Comparison of ENCODE assay signal across 16 mouse cellular contexts in the genomic region with DNA sequence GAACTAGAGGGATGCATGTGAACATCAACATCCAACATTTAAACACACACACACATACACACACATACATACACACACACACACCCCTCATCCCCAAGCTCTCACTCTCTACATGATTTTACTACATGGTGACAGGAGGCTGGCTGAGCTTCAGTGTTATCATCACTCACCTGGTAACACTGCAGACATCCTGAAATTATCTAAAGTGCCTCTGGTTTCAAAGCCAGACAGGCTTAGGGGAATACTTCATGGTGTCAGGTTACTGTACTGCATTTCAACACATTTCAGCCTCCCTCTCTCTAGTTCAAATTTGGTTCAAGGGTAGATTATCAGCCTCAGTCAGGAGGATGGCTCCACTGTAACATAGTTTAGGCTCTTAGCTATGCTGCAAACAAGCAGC. TPM values are rescaled to one million over a fixed set of nuclear protein-coding genes. Genes with fewer than 3 reads are reported as not detected.
A peak's percentile ranks its signal among the peaks of the same experiment; 100 is the strongest.
DNase-seq lines count a peak whose midpoint lies in the region; ATAC-seq lines count a peak whose summit lies in the region.
"Had no signal": no experiment of that assay in that cellular context is flagged by ENCODE, and none has a peak within 500 bp of the region (broad histone marks: within the 10 kb centered on the region; RNA-seq: fewer than 3 reads in every experiment).

No protein-coding gene starts in this region.

- no peaks in the 10 kb centered on the region for H3K9me3 ChIP-seq in megakaryocyte, embryonic 14.5 days
- no peaks in the 10 kb centered on the region for H3K9me3 ChIP-seq in heart, embryonic 16.5 days (replicated peaks; ENCODE audit: control insufficient read depth, low read length)
- H3K9me3 ChIP-seq: embryonic facial prominence, embryonic 15.5 days had no signal

- ATAC-seq in megakaryocyte, adult 5-6 weeks (ENCODE audit: poor library complexity, severe bottlenecking), result no peak
- peak; percentile 64 for ATAC-seq in heart, embryonic 16.5 days (replicated peaks; ENCODE audit: extremely low read depth, insufficient read depth, low FRiP score)
- ATAC-seq: forebrain, embryonic 14.5 days had no signal

- peaks cover 81% of the 10 kb centered on the region for H3K4me1 ChIP-seq in megakaryocyte, embryonic 14.5 days
- H3K4me1 ChIP-seq in heart, embryonic 16.5 days (ENCODE audit: control insufficient read depth, insufficient read depth, low read length), result peaks cover 31% of the 10 kb centered on the region

- H3K9ac ChIP-seq in heart, embryonic 16.5 days (ENCODE audit: low read length), result no peak overlapping the region
- H3K9ac ChIP-seq: embryonic facial prominence, embryonic 15.5 days; hindbrain, embryonic 14.5 days had no signal

- DNase-seq in forelimb bud, embryonic 11.5 days (ENCODE audit: low read depth, low spot score), result peak; percentile 17
- peak; percentile 5 for DNase-seq in yolk sac, embryonic 10.5 days (ENCODE audit: low spot score)
- DNase-seq in right cerebral cortex, postnatal 25 days, result no peak
- DNase-seq in frontal cortex, postnatal 10 days (ENCODE audit: low spot score in 2 of 2), result no peak
- DNase-seq in cerebellum, postnatal 4 days (ENCODE audit: low spot score in 2 of 2), result no peak
- DNase-seq: cerebellum, adult 11 months; gastrocnemius, postnatal 25 days; kidney, adult 11 months; kidney, postnatal 14 days; right cerebral cortex, adult 18-20 months had no signal

- H3K4me3 ChIP-seq in megakaryocyte, embryonic 14.5 days (replicated peaks), result peak overlapping the region; percentile 59
- H3K4me3 ChIP-seq in heart, embryonic 16.5 days (ENCODE audit: low read length), result no peak overlapping the region
- H3K4me3 ChIP-seq: embryonic facial prominence, embryonic 15.5 days had no signal

- H3K4me2 ChIP-seq in heart, embryonic 16.5 days (ENCODE audit: low read depth, low read length), result no peak overlapping the region
- H3K4me2 ChIP-seq: embryonic facial prominence, embryonic 15.5 days; hindbrain, embryonic 14.5 days had no signal

- peaks cover 47% of the 10 kb centered on the region for H3K36me3 ChIP-seq in megakaryocyte, embryonic 14.5 days (replicated peaks; ENCODE audit: low read length)
- peaks cover 7% of the 10 kb centered on the region for H3K36me3 ChIP-seq in heart, embryonic 16.5 days (ENCODE audit: control insufficient read depth, insufficient read depth)

- H3K27me3 ChIP-seq in megakaryocyte, embryonic 14.5 days (replicated peaks), result no peaks in the 10 kb centered on the region
- H3K27me3 ChIP-seq in heart, embryonic 16.5 days (ENCODE audit: control insufficient read depth, insufficient read depth, low read length), result peaks cover 11% of the 10 kb centered on the region
- H3K27me3 ChIP-seq: embryonic facial prominence, embryonic 15.5 days had no signal

- H3K27ac ChIP-seq in heart, embryonic 16.5 days (ENCODE audit: low read length), result peak overlapping the region; percentile 74
- H3K27ac ChIP-seq: embryonic facial prominence, embryonic 15.5 days; hindbrain, embryonic 14.5 days had no signal

RNA-seq across cellular contexts. Expression of a gene that starts 4.8 kb away (rescaled TPM):
- 7.4 and 11.5 TPM in 2 replicates for polyA plus RNA-seq in megakaryocyte, embryonic 14.5 days (2012; ENCODE audit: insufficient read depth, low replicate concordance)
- 9.1 and 17.9 TPM in 2 replicates for total RNA-seq in megakaryocyte, adult 5-6 weeks (2015)
- total RNA-seq in megakaryocyte, adult 5-6 weeks (2017), result 12.2 and 15.9 TPM in 2 replicates
- 11.7 and 16.9 TPM in 2 replicates for polyA plus RNA-seq in heart, embryonic 16.5 days (2015; fragmentation: Nextera tagmentation; extraction: Ambion mirVana)

RNA-seq across cellular contexts. Expression of a gene that starts 4.8 kb away (rescaled TPM):
- polyA plus RNA-seq in megakaryocyte, embryonic 14.5 days (2012; ENCODE audit: insufficient read depth, low replicate concordance), result 13.6 and 18.1 TPM in 2 replicates
- 5.3 and 12.1 TPM in 2 replicates for total RNA-seq in megakaryocyte, adult 5-6 weeks (2015)
- 10.6 TPM in 2 replicates for total RNA-seq in megakaryocyte, adult 5-6 weeks (2017)
- polyA plus RNA-seq in heart, embryonic 16.5 days (2015; fragmentation: Nextera tagmentation; extraction: Ambion mirVana), result 7.6 and 7.9 TPM in 2 replicates

RNA-seq across cellular contexts. Expression of a gene that starts 39.5 kb away (rescaled TPM):
- 5.0 TPM in 1 of 2 replicates, not detected in the other for polyA plus RNA-seq in megakaryocyte, embryonic 14.5 days (2012; ENCODE audit: insufficient read depth, low replicate concordance)
- 18.9 and 35.4 TPM in 2 replicates for total RNA-seq in megakaryocyte, adult 5-6 weeks (2015)
- total RNA-seq in megakaryocyte, adult 5-6 weeks (2017), result 26.6 and 85.3 TPM in 2 replicates
- polyA plus RNA-seq in heart, embryonic 16.5 days (2015; fragmentation: Nextera tagmentation; extraction: Ambion mirVana), result 13.5 and 17.8 TPM in 2 replicates

Comparison
In these comparisons a context has a peak if more than half of its experiments do, and no peak if none do; other contexts are left out.
1. DNase-seq: peak in forelimb bud, embryonic 11.5 days (single experiment) and yolk sac, embryonic 10.5 days (single experiment); none in right cerebral cortex, postnatal 25 days (single experiment), frontal cortex, postnatal 10 days (0 of 2) and cerebellum, postnatal 4 days (0 of 2).